Mouse (Mus musculus) CH12.LX (cell line): ENCODE data around the gene Dhx9. TPM values are rescaled to one million over a fixed set of nuclear protein-coding genes. Genes with fewer than 3 reads are reported as not detected.

Experiments used
- DNase-seq: peaks from one replicate; pipeline ENCODE4 v3.0.0-alpha.2; 2013; ENCODE audit errors: extremely low read depth
- H3K27ac ChIP-seq: 2 replicates; pipeline ENCODE4 v1.5.1; 2012; ENCODE audit warnings: low read depth, mild to moderate bottlenecking, control low read depth, moderate library complexity; ENCODE audit not compliant: insufficient read depth
- H3K27me3 ChIP-seq: replicated peaks from 2 replicates; pipeline ENCODE3; 2012; ENCODE audit warnings: inconsistent platforms
- H3K36me3 ChIP-seq, 2 experiments: replicated peaks in 1 of 2; 2 replicates each; pipeline versions ENCODE3 to v1.6.1; 2012; ENCODE audit warnings: inconsistent platforms in 1 of 2, low read length in 1 of 2, mild to moderate bottlenecking in 1 of 2, mixed read lengths in 1 of 2, moderate library complexity in 1 of 2; ENCODE audit not compliant: control insufficient read depth in 1 of 2, insufficient read depth in 1 of 2
- H3K4me1 ChIP-seq, 2 experiments: 2 replicates each; pipeline ENCODE4 v1.6.1; 2012; ENCODE audit warnings: inconsistent platforms in 1 of 2, moderate library complexity in 1 of 2; ENCODE audit not compliant: insufficient read depth in 2 of 2, control insufficient read depth in 1 of 2
- H3K4me2 ChIP-seq: 2 replicates; pipeline ENCODE4 v1.6.1; 2012; ENCODE audit warnings: low read depth, mild to moderate bottlenecking, control low read depth; ENCODE audit not compliant: poor library complexity, insufficient read depth, severe bottlenecking
- H3K4me3 ChIP-seq, 3 experiments: fragments of 150-350 bp in 1 of 3; sonication (generic) in 1 of 3; replicated peaks in 1 of 3; 2 replicates each; pipeline versions ENCODE3 to v1.5.1; 2011 to 2012; ENCODE audit warnings: low read depth in 2 of 3, low read length in 2 of 3, mild to moderate bottlenecking in 2 of 3, moderate library complexity in 2 of 3, control low read depth in 1 of 3, improper control_type of control experiment in 1 of 3, inconsistent platforms in 1 of 3, mixed read lengths in 1 of 3; ENCODE audit not compliant: poor library complexity in 1 of 3
- H3K79me2 ChIP-seq: replicated peaks from 2 replicates; pipeline ENCODE4 v1.6.1; 2012; ENCODE audit warnings: mild to moderate bottlenecking, moderate library complexity; ENCODE audit not compliant: control insufficient read depth, poor library complexity, insufficient read depth, severe bottlenecking; ENCODE audit errors: extremely low read depth
- H3K9ac ChIP-seq: 2 replicates; pipeline ENCODE4 v1.6.1; 2012; ENCODE audit warnings: low read depth, mild to moderate bottlenecking, control low read depth, moderate library complexity; ENCODE audit not compliant: insufficient read depth
- H3K9me3 ChIP-seq: replicated peaks from 2 replicates; pipeline ENCODE3; 2012; ENCODE audit warnings: low read length, inconsistent platforms, mixed read lengths
- BHLHE40 ChIP-seq: IDR thresholded peaks from 2 replicates; pipeline ENCODE4 v1.6.1; 2011; ENCODE audit warnings: mild to moderate bottlenecking, low read depth, low read length, improper control_type of control experiment
- CHD1 ChIP-seq: IDR thresholded peaks from 2 replicates; pipeline ENCODE4 v1.6.1; 2012; ENCODE audit warnings: low read depth, low read length, improper control_type of control experiment, inconsistent platforms
- CHD2 ChIP-seq: IDR thresholded peaks from 2 replicates; pipeline ENCODE4 v1.6.1; 2011; ENCODE audit warnings: low read length, improper control_type of control experiment
- E2F4 ChIP-seq: IDR thresholded peaks from 2 replicates; pipeline ENCODE4 v1.6.1; 2011; ENCODE audit warnings: low read depth, low read length, improper control_type of control experiment; ENCODE audit not compliant: insufficient replicate concordance
- ELF1 ChIP-seq: IDR thresholded peaks from 2 replicates; pipeline ENCODE4 v1.6.1; 2014; ENCODE audit warnings: low read depth, mild to moderate bottlenecking, inconsistent platforms, low read length, improper control_type of control experiment
- EP300 ChIP-seq: IDR thresholded peaks from 2 replicates; pipeline ENCODE4 v1.6.1; 2011; ENCODE audit warnings: low read length, improper control_type of control experiment
- ETS1 ChIP-seq: conservative IDR thresholded peaks from 2 replicates; pipeline ENCODE4 v1.6.1; 2012; ENCODE audit warnings: low read depth, mild to moderate bottlenecking, inconsistent platforms, low read length, improper control_type of control experiment, moderate library complexity
- GABPA ChIP-seq: IDR thresholded peaks from 2 replicates; pipeline ENCODE4 v1.6.1; 2012; ENCODE audit warnings: low read depth, low read length, improper control_type of control experiment, inconsistent platforms; ENCODE audit not compliant: insufficient replicate concordance
- HCFC1 ChIP-seq: IDR thresholded peaks from 2 replicates; pipeline ENCODE4 v1.6.1; 2012; ENCODE audit warnings: low read depth, mild to moderate bottlenecking, inconsistent platforms, low read length, improper control_type of control experiment
- IRF4 ChIP-seq: IDR thresholded peaks from 2 replicates; pipeline ENCODE4 v1.6.1; 2014; ENCODE audit warnings: low read depth, mild to moderate bottlenecking, inconsistent platforms, low read length, improper control_type of control experiment
- JUN ChIP-seq: IDR thresholded peaks from 2 replicates; pipeline ENCODE4 v1.6.1; 2011; ENCODE audit warnings: low read depth, mild to moderate bottlenecking, low read length, improper control_type of control experiment, moderate library complexity; ENCODE audit not compliant: insufficient read depth
- JUND ChIP-seq: conservative IDR thresholded peaks from 2 replicates; pipeline ENCODE4 v1.6.1; 2011; ENCODE audit warnings: low read depth, low read length, improper control_type of control experiment
- MAFK ChIP-seq: IDR thresholded peaks from 2 replicates; pipeline ENCODE4 v1.6.1; 2011; ENCODE audit warnings: low read length, improper control_type of control experiment; ENCODE audit not compliant: insufficient replicate concordance
- MAX ChIP-seq: IDR thresholded peaks from 2 replicates; pipeline ENCODE4 v1.6.1; 2011; ENCODE audit warnings: low read length, improper control_type of control experiment
- MAZ ChIP-seq: IDR thresholded peaks from 2 replicates; pipeline ENCODE4 v1.6.1; 2012; ENCODE audit warnings: low read depth, mild to moderate bottlenecking, inconsistent platforms, low read length, improper control_type of control experiment, moderate library complexity
- MXI1 ChIP-seq: IDR thresholded peaks from 2 replicates; pipeline ENCODE4 v1.6.1; 2011; ENCODE audit warnings: mild to moderate bottlenecking, low read depth, low read length, improper control_type of control experiment
- NRF1 ChIP-seq: IDR thresholded peaks from 2 replicates; pipeline ENCODE4 v1.6.1; 2014; ENCODE audit warnings: low read depth, mild to moderate bottlenecking, inconsistent platforms, low read length, improper control_type of control experiment, moderate library complexity
- POLR2A ChIP-seq: IDR thresholded peaks from 2 replicates; pipeline ENCODE4 v1.6.1; 2011; ENCODE audit warnings: low read depth, mild to moderate bottlenecking, improper control_type of control experiment, low read length
- RAD21 ChIP-seq: IDR thresholded peaks from 2 replicates; pipeline ENCODE4 v1.6.1; 2011; ENCODE audit warnings: low read depth, mild to moderate bottlenecking, low read length, improper control_type of control experiment, moderate library complexity
- SIN3A ChIP-seq: IDR thresholded peaks from 2 replicates; pipeline ENCODE4 v1.6.1; 2012; ENCODE audit warnings: low read length, improper control_type of control experiment, inconsistent platforms
- SMC3 ChIP-seq: IDR thresholded peaks from 2 replicates; pipeline ENCODE4 v1.6.1; 2011; ENCODE audit warnings: low read depth, low read length, improper control_type of control experiment
- TBP ChIP-seq: conservative IDR thresholded peaks from 2 replicates; pipeline ENCODE4 v1.6.1; 2011; ENCODE audit warnings: low read depth, low read length, improper control_type of control experiment
- TCF12 ChIP-seq: IDR thresholded peaks from 2 replicates; pipeline ENCODE4 v1.6.1; 2014; ENCODE audit warnings: low read depth, mild to moderate bottlenecking, inconsistent platforms, low read length, improper control_type of control experiment
- UBTF ChIP-seq: IDR thresholded peaks from 2 replicates; pipeline ENCODE4 v1.6.1; 2012; ENCODE audit warnings: low read depth, mild to moderate bottlenecking, inconsistent platforms, low read length, improper control_type of control experiment, moderate library complexity
- USF1 ChIP-seq: IDR thresholded peaks from 2 replicates; pipeline ENCODE4 v1.6.1; 2014; ENCODE audit warnings: low read depth, mild to moderate bottlenecking, inconsistent platforms, low read length, improper control_type of control experiment
- USF2 ChIP-seq: conservative IDR thresholded peaks from 2 replicates; pipeline ENCODE4 v1.6.1; 2011; ENCODE audit warnings: low read depth, low read length, improper control_type of control experiment
- ZKSCAN1 ChIP-seq: IDR thresholded peaks from 2 replicates; pipeline ENCODE4 v1.6.1; 2012; ENCODE audit warnings: low read depth, inconsistent platforms, low read length, improper control_type of control experiment, borderline replicate concordance
- ZMIZ1 ChIP-seq: IDR thresholded peaks from 2 replicates; pipeline ENCODE4 v1.6.1; 2012; ENCODE audit warnings: low read depth, mild to moderate bottlenecking, inconsistent platforms, low read length, improper control_type of control experiment
- dilution Hi-C: fragments of 300-500 bp; cut with MboI; formaldehyde crosslinking; loops from 2 replicates; pipeline ENCODE4 v1.14.3; 2020; ENCODE audit warnings: low sequenced_read_pairs; ENCODE audit not compliant: extremely low pct_unique_long_range_greater_than_20kb, extremely low pct_ligation_motif_present
- in situ Hi-C: fragments of 300-500 bp; cut with MboI; formaldehyde crosslinking; loops from 3 replicates; pipeline ENCODE4 v1.14.3; 2019; ENCODE audit warnings: low sequenced_read_pairs, low pct_ligation_motif_present, low pct_unique_long_range_greater_than_20kb, mixed read lengths
- polyA plus RNA-seq: library from polyadenylated mRNA; unstranded; fragments of >175 nt; gene quantifications from 2 replicates; pipeline ENCODE4 v1.2.1, GENCODE M21; 2012; ENCODE audit warnings: low read depth; ENCODE audit not compliant: insufficient read length
- total RNA-seq, 2 experiments: library from RNA; depleted of rRNA; stranded (reverse); fragments of 300-350 nt in 1 of 2; fragments of >200 nt in 1 of 2; gene quantifications; 2 replicates each; pipeline ENCODE4 v1.2.3; 2012 to 2014

Dhx9 gene
- total and polyA plus RNA-seq, 3 experiments: 55.4 to 233 (median 98.8) TPM

DNA sequence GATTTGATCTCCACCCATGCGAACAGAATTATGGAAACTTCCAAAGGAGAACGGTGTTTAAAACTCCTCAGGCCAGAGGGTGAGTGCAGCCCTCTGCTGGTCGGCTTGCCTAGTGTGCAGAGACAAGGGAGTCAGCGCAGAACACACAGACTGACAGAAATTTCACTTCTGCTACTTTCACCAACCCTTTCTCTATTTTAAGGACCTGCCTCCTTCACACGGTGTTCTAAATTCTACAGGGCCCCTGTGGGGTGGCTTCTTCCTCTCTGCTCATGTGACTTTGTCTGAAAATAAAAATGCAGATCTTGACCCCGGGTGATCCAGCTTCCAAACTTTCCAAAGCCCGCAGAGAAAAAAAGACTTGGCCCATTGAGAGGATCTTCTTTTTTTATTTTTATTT, 1.7 kb upstream of the Dhx9 start (continued):
- peak; percentile 60; the same call in 1 of the 2 replicates for TF ChIP-seq MAFK
- peak; percentile 74; the same call in 1 of the 2 replicates for TF ChIP-seq TBP
- TF ChIP-seq SMC3: peak; percentile 60
- no peak; the same call in 1 of the 2 replicates for TF ChIP-seq MAZ
- TF ChIP-seq SIN3A: peak; percentile 77; the same call in 1 of the 2 replicates

DNA sequence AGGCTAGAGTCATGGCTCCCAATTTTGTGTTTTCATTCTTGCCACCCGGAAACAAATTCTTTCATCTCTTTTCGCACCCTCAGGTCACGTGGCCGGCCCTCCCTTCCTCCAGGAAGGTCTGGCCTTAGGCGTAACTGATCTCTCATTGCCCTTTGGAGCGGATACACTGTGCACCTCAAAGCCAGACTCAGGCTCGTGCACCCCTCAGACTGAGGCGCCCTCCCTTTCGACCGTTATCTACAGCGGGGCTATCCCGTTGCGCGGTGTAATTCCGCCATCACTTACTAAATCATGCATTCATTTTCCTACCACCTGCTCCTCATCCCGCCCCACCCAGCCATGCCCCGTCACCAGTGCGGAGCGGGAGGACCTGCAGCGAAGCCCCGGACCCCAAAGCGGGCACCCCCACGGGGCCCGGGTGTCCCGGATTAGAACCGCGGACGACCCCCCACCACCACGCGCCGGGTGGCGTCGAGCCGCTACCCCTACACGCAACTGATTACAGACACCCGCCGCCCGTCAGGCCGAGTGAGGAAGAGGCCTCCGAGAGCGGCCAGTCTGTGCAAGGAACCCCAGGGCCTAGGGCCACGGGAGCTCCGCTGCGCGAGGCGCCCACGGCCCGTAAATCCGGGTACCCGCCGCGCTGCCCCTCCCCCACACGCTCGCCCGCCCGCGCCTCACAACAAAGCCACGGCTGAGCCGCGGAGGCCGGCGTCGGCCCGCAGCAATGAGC, 527 bp downstream of the Dhx9 start:
- dilution Hi-C loops (no loop called here), in situ Hi-C loops (no loop called here)
- H3K27me3 ChIP-seq: no peaks in the 10 kb centered on the region
- DNase-seq: peak; percentile 56
- peaks cover 58% of the 10 kb centered on the region for H3K79me2 ChIP-seq
- peak overlapping the region; percentile 72 for H3K27ac ChIP-seq
- H3K4me2 ChIP-seq: peak overlapping the region; percentile 88
- H3K36me3 ChIP-seq: peaks cover 0 to 22% of the 10 kb centered on the region in 2 experiments
- H3K4me3 ChIP-seq: peak overlapping the region; percentile 51 to 99 (median 98)
- peak overlapping the region; percentile 96 for H3K9ac ChIP-seq
- TF ChIP-seq E2F4: no peak
- no peak for TF ChIP-seq CHD1
- TF ChIP-seq RAD21: no peak
- peak; percentile 60 for TF ChIP-seq BHLHE40
- no peak for TF ChIP-seq GABPA
- TF ChIP-seq MXI1: peak; percentile 71
- TF ChIP-seq UBTF: no peak
- no peak for TF ChIP-seq POLR2A
- no peak for TF ChIP-seq IRF4
- peak; percentile 79 for TF ChIP-seq USF1
- TF ChIP-seq MAFK: no peak
- no peak for TF ChIP-seq CHD2
- TF ChIP-seq HCFC1: no peak
- TF ChIP-seq TBP: no peak
- TF ChIP-seq JUN: no peak
- TF ChIP-seq ZKSCAN1: no peak
- TF ChIP-seq JUND: no peak
- peak; percentile 71 for TF ChIP-seq MAX
- no peak for TF ChIP-seq EP300
- no peak for TF ChIP-seq ETS1
- no peak; the same call in 1 of the 2 replicates for TF ChIP-seq ELF1
- TF ChIP-seq NRF1: no peak
- no peak for TF ChIP-seq SMC3
- no peak; the same call in 1 of the 2 replicates for TF ChIP-seq SIN3A
- TF ChIP-seq TCF12: no peak
- TF ChIP-seq USF2: peak; percentile 72
- no peak; the same call in 1 of the 2 replicates for TF ChIP-seq ZMIZ1
- H3K9me3 ChIP-seq: no peaks in the 10 kb centered on the region
- H3K4me1 ChIP-seq: peaks cover 5 to 55% of the 10 kb centered on the region in 2 experiments
